In the genomic region with DNA sequence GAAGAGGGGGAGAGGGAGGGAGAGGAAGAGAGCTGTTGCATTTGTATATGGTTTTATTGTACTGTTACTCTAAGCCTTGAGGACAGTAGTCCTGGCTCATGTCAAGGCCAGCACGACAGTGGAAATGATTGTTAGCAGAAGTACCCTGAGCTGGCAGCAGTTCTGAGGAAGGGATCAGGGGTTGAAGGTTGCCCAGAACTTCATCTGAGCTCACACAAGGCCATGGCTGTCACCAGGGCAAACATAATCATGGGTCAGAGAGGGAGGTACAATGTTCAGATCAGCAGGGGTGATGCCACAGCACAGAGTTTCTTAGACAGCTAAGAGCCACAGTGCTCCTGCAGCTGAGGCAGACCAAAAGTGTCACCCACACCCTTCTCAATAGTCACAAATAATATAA, we compare ENCODE assay signal across 29 mouse cellular contexts.
DNase-seq lines count a peak whose midpoint lies in the region; ATAC-seq lines count a peak whose summit lies in the region.
"Had no signal": no experiment of that assay in that cellular context is flagged by ENCODE, and none has a peak within 500 bp of the region (broad histone marks: within the 10 kb centered on the region; RNA-seq: fewer than 3 reads in every experiment).

No protein-coding gene starts in this region.

- H3K4me1 ChIP-seq in kidney, embryonic 16.5 days (ENCODE audit: insufficient read depth, low read length): no peaks in the 10 kb centered on the region
- no peaks in the 10 kb centered on the region for H3K4me1 ChIP-seq in neural tube, embryonic 11.5 days (ENCODE audit: control insufficient read depth, insufficient read depth, low read length)
- 0 out of 2 replicates have a peak, but pooled peaks cover 2% of the 10 kb centered on the region for H3K4me1 ChIP-seq in neural tube, embryonic 15.5 days
- H3K4me1 ChIP-seq: heart, embryonic 15.5 days; limb, embryonic 15.5 days had no signal

- peak; percentile 16 for DNase-seq in kidney, adult 9 months
- peak; percentile 1 for DNase-seq in neural tube, embryonic 11.5 days (ENCODE audit: low spot score)
- DNase-seq in adrenal gland, postnatal 14 days: peak; percentile 67
- DNase-seq in urinary bladder, postnatal 14 days (ENCODE audit: low spot score): no peak
- DNase-seq in embryo, embryonic 9.5 days (ENCODE audit: extremely low spot score): no peak
- DNase-seq: cerebellum, adult 8-10 months; cerebellum, postnatal 25 days; gastrocnemius, postnatal 25 days; heart, adult 11 months; kidney, adult 11 months; layer of hippocampus, postnatal 36 days; lung, adult 2 months; lung, postnatal 10 days; midbrain, embryonic 14.5 days; right cerebral cortex, adult 18-20 months; spleen, adult 18-20 months; thymus, adult 2 months; thymus, postnatal 36 days had no signal

- H3K27me3 ChIP-seq in kidney, embryonic 16.5 days (ENCODE audit: insufficient read depth, low read length): no peaks in the 10 kb centered on the region
- H3K27me3 ChIP-seq in neural tube, embryonic 11.5 days (ENCODE audit: control insufficient read depth, insufficient read depth, low read length): no peaks in the 10 kb centered on the region
- H3K27me3 ChIP-seq in neural tube, embryonic 15.5 days (replicated peaks): no peaks in the 10 kb centered on the region

- WGBS in kidney, embryonic 16.5 days: 56% methylated on average over 1 of the region's 1 CpGs
- WGBS in neural tube, embryonic 11.5 days: 74% methylated on average over 1 of the region's 1 CpGs
- WGBS in neural tube, embryonic 15.5 days: 92% methylated on average over 1 of the region's 1 CpGs

- no peaks in the 10 kb centered on the region for H3K9me3 ChIP-seq in kidney, embryonic 16.5 days (ENCODE audit: low read length)
- no peaks in the 10 kb centered on the region for H3K9me3 ChIP-seq in neural tube, embryonic 11.5 days (ENCODE audit: control insufficient read depth, low read length)
- no peaks in the 10 kb centered on the region for H3K9me3 ChIP-seq in neural tube, embryonic 15.5 days (replicated peaks)
- H3K9me3 ChIP-seq: heart, embryonic 10.5 days; heart, embryonic 15.5 days; limb, embryonic 10.5 days; limb, embryonic 15.5 days had no signal

- no peak overlapping the region for H3K4me3 ChIP-seq in kidney, embryonic 16.5 days (ENCODE audit: low read length)
- no peak overlapping the region for H3K4me3 ChIP-seq in neural tube, embryonic 11.5 days (ENCODE audit: low read depth, low read length)
- no peak overlapping the region for H3K4me3 ChIP-seq in neural tube, embryonic 15.5 days (replicated peaks)
- H3K4me3 ChIP-seq: heart, embryonic 10.5 days; heart, embryonic 15.5 days; limb, embryonic 10.5 days; limb, embryonic 15.5 days had no signal

- no peak overlapping the region for H3K4me2 ChIP-seq in kidney, embryonic 16.5 days (replicated peaks; ENCODE audit: low read depth, low read length)
- H3K4me2 ChIP-seq in neural tube, embryonic 11.5 days (ENCODE audit: low read depth): no peak overlapping the region
- no peak overlapping the region for H3K4me2 ChIP-seq in neural tube, embryonic 15.5 days
- H3K4me2 ChIP-seq: heart, embryonic 15.5 days; limb, embryonic 15.5 days had no signal

- ATAC-seq in kidney, embryonic 16.5 days (ENCODE audit: low FRiP score, low TSS enrichment): no peak
- no peak for ATAC-seq in neural tube, embryonic 11.5 days (ENCODE audit: insufficient read depth, low FRiP score, low TSS enrichment)
- ATAC-seq in neural tube, embryonic 15.5 days (ENCODE audit: low FRiP score): no peak
- ATAC-seq: CD4-positive, CD25-positive, alpha-beta regulatory T cell, adult 4 months; forebrain, embryonic 14.5 days; hindbrain, embryonic 16.5 days had no signal

- H3K9ac ChIP-seq in kidney, embryonic 16.5 days (replicated peaks; ENCODE audit: low read length): no peak overlapping the region
- no peak overlapping the region for H3K9ac ChIP-seq in neural tube, embryonic 11.5 days (ENCODE audit: low read length)
- H3K9ac ChIP-seq in neural tube, embryonic 15.5 days (replicated peaks): no peak overlapping the region
- H3K9ac ChIP-seq: heart, embryonic 15.5 days; limb, embryonic 15.5 days had no signal

- H3K27ac ChIP-seq in kidney, embryonic 16.5 days (ENCODE audit: low read length): no peak overlapping the region
- no peak overlapping the region for H3K27ac ChIP-seq in neural tube, embryonic 11.5 days (ENCODE audit: low read depth, low read length)
- H3K27ac ChIP-seq in neural tube, embryonic 15.5 days (replicated peaks): no peak overlapping the region
- H3K27ac ChIP-seq: heart, embryonic 10.5 days; heart, embryonic 15.5 days; kidney, postnatal 0 days; limb, embryonic 10.5 days; limb, embryonic 15.5 days; macrophage had no signal

- H3K36me3 ChIP-seq in kidney, embryonic 16.5 days (ENCODE audit: insufficient read depth, low read length): no peaks in the 10 kb centered on the region
- no peaks in the 10 kb centered on the region for H3K36me3 ChIP-seq in neural tube, embryonic 11.5 days (ENCODE audit: control insufficient read depth, insufficient read depth, low read length)
- H3K36me3 ChIP-seq in neural tube, embryonic 15.5 days: no peaks in the 10 kb centered on the region
- H3K36me3 ChIP-seq: heart, embryonic 10.5 days; heart, embryonic 15.5 days; limb, embryonic 10.5 days; limb, embryonic 15.5 days had no signal

Comparison
In these comparisons a context has a peak if more than half of its experiments do, and no peak if none do; other contexts are left out.
1. DNase-seq: peak in kidney, adult 9 months (single experiment), neural tube, embryonic 11.5 days (single experiment) and adrenal gland, postnatal 14 days (single experiment); none in urinary bladder, postnatal 14 days (single experiment) and embryo, embryonic 9.5 days (single experiment).